Mouse (Mus musculus) left cerebral cortex, adult 18-20 months (tissue): ENCODE results near the gene Whrn. TPM values are rescaled to one million over a fixed set of nuclear protein-coding genes. Genes with fewer than 3 reads are reported as not detected.

Experiments used
- DNase-seq, 2 experiments: peaks; one replicate each; pipeline ENCODE4 v3.0.0; 2021 to 2022; ENCODE audit warnings: low spot score in 2 of 2, mixed read lengths in 1 of 2
- total RNA-seq, 2 experiments: library from RNA; stranded (reverse); gene quantifications; 2 replicates each; pipeline ENCODE4 v1.2.3; 2021

Gene Whrn
- total RNA-seq, 2 experiments from 2014 or later: 38.5 to 42.1 TPM

DNA sequence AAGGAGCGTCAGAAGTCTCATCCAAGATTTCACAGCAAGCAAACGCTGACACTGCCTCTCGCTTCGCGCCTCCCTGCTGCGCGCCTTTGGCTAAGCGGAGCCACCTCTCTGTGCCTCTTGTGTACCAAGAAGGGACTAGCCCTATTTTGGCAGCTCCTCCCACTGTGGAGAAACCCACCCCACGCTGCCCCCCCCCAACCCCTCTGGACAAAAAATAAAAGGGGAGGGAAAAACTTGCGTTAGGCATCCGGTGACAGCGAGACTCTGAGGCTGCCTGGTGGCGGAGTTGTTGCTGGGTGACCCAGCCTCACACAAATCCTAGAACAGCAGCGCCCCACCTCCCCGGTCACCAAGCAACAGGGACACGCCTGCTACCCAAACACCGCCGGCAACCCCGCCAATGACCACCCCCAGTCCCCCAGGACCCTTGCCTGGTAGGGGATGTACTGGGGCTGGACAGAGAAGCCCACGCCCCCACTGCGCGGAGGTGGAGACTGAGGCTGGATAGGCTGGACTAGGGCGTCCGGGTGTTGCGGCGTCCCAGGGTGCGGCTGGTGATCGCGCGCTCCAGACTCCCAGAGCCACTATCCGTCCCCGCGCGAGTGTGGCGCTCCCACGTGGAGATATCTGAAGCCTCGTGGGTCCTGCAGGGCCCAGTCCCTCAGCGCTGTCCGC is 85.7 kb downstream of the Whrn start:
- peak in 1 of 2 experiments; percentile 23 for DNase-seq

GRCm38 (mm10) chr4:63409317-63409907 is 86.4 kb downstream of the Whrn start:
- DNase-seq: no peak

- peak; percentile 49 to 61 for DNase-seq
Measured at GRCm38 (mm10) chr4:63408649-63409048, 87.1 kb downstream of the Whrn start.

DNA sequence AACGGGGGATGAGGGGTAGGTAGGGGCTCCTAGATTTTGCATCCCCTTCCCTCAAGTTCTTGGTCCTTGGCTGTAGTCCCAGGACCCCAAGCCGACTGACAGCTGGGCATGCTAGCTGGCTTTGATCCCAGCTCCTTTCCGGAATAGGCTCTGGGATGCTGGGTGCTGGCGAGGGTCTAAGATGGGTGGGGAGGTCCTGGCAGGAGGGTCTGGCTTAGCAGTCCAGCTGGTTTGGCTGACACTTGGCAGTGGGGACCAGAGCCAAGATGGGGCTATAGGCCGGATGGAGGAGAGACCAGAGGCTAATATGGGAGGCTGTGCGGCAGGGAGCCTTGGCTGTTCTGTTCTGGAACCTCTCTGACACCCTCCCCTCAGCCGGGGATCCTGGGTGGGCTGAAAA is 87.5 kb downstream of the Whrn start:
- no peak for DNase-seq

DNA sequence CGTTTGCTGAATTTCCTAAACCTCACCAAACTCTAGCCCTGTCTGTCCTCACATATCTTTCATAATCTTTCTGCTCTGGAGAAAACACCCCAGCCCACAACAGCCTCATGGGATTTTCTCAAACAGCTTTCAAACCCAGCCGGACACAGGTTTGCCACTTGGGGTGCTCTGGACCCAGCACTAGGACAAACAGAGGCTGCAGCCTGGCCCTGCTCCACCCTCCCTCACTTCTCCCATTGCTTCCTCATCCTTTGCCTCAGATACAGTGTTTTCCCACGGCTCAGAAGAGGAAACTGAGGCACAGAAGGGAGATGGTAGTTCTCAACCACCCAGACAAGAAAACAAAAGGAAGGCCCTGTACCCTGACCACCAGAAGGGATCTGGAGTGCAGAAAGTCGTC is 90.1 kb downstream of the Whrn start:
- DNase-seq: no peak

- no peak for DNase-seq
Measured at GRCm38 (mm10) chr4:63405051-63405450, 90.7 kb downstream of the Whrn start.

GRCm38 (mm10) chr4:63404205-63404604 is 91.6 kb downstream of the Whrn start:
- DNase-seq: no peak

DNA sequence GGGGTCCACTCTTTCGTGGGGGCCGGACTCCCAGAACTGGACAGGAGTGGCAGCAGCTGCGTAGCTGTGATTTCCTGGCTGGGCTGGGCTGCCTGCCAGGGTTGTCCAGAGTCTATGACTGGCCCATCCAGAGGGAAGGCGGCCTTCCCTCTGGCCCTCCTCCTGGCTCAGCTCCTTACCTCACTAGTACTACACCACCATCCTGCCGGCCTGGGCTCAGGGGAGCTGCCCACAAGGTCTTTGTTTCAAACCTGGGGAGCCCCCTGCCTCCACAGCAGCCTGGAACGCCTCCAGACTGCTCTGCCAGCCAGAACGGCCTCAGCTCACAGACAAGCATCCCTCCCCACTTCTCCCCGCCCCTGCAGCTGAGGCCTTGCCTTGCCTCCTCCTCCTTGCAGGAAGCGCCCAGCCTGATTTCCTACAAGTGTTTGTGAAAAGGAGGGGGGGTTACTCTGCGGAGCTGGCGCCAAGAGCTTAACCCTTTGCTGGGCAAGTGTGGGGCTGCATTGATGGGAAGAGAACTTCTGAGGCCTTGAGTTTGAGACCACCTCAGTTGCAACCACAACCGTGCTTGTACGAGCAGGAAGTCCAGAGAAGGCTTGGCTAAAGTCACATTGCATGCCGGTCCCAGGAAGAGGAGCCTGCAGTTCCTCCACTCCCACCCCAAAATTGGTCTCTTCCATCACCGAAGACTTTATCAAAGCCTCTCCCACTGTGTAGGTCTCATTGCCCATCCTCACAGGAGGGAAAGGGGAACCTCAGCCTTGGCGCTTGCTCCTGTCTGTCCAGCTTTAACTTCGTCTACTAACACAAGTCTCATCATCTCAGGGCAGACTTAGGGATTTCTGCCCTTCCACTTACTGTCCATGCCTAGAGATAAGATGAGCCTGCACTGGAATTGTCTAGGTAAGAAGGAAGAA is 92.5 kb downstream of the Whrn start, which contains the start of gene Akna:
TSS of gene Akna (minus strand) at position 315 of the 920 bp plus-strand sequence.
- DNase-seq: peak; percentile 55 to 65

DNA sequence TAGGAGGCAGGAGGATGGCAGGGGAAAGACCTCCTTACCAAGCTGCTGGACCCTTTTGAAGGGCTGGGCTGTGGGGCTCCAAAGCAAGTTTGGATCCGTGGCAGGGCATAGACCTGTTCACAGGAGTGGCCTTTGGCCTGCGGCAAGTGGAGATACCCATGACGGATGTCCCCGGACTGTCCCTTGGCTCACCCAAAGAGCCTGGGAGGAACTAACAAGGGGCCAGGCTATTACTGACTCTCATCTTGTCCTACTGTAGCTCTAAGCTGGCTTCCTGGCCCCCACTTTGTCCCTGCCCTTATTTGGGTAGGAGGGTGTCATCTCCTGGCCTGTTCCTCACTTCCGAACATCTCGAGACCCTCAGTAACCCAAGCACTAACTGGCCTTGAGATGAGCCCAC is 93.2 kb downstream of the Whrn start:
- DNase-seq: no peak

- DNase-seq: no peak
Measured at GRCm38 (mm10) chr4:63402056-63402455, 93.7 kb downstream of the Whrn start.

- DNase-seq: no peak
Measured at GRCm38 (mm10) chr4:63401620-63402019, 94.2 kb downstream of the Whrn start.

- no peak for DNase-seq
Measured at GRCm38 (mm10) chr4:63400541-63401306, 95.1 kb downstream of the Whrn start.

DNA sequence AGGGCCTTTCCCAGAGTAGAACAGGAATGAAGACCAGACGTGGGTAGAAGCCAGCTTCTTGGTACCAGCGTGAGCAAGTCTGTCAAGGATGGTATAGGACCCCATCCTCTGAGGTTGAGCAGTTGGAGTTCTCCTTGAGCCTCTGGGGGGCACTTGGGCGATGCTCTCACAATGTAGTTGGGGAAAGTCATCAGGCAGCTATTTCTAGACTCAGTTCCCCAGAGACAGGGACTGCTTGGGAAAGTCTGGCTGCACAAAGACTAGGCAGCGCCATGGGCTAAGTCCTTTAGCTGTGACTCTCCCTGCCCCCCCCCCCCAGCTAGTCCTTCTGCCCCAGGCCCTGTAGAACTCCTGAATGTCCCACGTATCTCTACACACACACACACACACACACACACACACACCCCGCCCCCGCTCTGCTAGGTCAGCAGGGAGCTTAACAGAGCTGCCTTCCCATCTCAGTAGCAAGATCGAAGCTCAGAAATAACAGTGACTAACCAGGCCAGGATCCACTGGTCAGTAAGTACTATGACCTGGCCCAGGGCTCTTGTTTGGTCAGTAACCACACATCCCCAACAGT is 96.0 kb downstream of the Whrn start:
- no peak for DNase-seq

DNA sequence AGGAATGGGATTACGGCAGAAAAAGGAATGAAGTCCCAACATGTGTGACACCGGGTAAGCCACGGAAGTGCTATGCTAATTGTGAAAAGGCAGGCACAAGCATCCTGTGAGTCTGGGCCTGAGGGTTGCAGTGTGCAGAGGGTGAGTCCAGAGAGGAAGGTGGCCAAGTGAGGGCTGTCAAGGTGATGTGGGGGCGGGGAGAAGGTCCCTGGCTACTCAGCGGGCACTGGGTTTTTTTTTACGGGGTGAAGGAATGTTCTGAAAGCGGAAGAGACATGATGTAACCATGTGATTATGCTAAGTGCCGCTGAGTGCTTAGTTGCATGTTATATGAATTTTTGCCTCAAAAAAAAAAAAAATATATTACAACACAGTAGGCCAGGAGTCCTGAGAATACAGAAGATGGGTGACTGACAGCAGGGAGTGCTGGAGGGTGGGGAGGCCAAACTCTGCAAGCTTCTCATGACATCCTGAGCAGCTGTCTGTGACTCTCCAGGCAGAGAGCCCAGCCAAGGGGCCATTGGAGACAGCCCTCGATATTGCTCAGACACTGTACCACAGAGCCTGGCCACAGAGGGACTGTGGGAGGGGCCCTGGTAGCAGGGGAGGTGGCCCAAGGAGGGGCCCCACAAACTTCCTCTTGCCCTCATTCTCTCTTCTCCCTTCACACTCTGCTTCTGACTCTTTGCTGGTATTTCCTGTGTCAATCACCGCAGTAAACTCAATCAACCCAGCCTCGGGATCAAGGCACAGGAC is 96.8 kb downstream of the Whrn start:
- no peak for DNase-seq

GRCm38 (mm10) chr4:63397981-63398537 is 97.7 kb downstream of the Whrn start:
- DNase-seq: no peak

DNA sequence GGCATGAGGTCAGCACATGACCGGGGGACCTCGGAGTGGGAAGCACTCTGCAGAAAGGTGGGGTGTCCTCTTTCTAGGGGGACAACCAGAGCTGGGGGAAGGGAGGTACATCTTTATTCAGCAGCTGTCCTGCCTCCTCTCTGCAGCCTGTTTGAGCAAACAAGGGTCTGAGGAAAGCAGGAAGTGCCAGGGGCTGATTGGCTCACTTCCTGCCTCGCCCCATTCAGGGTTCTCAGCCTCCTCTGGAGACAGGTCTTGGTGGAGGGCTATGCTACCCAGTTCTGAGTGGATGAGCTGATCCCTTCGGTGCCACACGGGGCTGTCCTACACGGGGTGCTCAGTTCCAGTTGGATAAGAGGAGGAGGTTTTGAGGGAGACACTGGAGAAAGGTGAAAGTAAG is 104.5 kb downstream of the Whrn start:
- no peak for DNase-seq

GRCm38 (mm10) chr4:63389887-63390528 is 105.8 kb downstream of the Whrn start:
- no peak for DNase-seq

- DNase-seq: no peak
Measured at GRCm38 (mm10) chr4:63389121-63389886, 106.5 kb downstream of the Whrn start.
